ENCODE assay signal across 8 mouse cellular contexts in genomic region chr7:102208806-102209363, GRCm38 (mm10). TPM values are rescaled to one million over a fixed set of nuclear protein-coding genes. Genes with fewer than 3 reads are reported as not detected.
DNase-seq lines count a peak whose midpoint lies in the region; ATAC-seq and TF ChIP-seq lines count a peak whose summit lies in the region.

No protein-coding gene starts in this region.

- WGBS in kidney, postnatal 0 days: 53% methylated on average over 4 of the region's 4 CpGs
- WGBS in embryonic facial prominence, embryonic 10.5 days: 56% methylated on average over 4 of the region's 4 CpGs
- 59% methylated on average over 4 of the region's 4 CpGs for WGBS in hindbrain, postnatal 0 days
- 62% methylated on average over 4 of the region's 4 CpGs for WGBS in midbrain, postnatal 0 days

- H3K27ac ChIP-seq in kidney, postnatal 0 days: no peak overlapping the region
- H3K27ac ChIP-seq in embryonic facial prominence, embryonic 10.5 days (replicated peaks): peak overlapping the region; percentile 94
- no peak overlapping the region; the same call in 1 of the 2 replicates for H3K27ac ChIP-seq in hindbrain, postnatal 0 days
- peak overlapping the region; percentile 94 for H3K27ac ChIP-seq in midbrain, postnatal 0 days (ENCODE audit: low read depth, low read length)

- peak overlapping the region; percentile 88 for H3K4me3 ChIP-seq in kidney, postnatal 0 days (replicated peaks; ENCODE audit: low read depth, low read length)
- peak overlapping the region; percentile 79 for H3K4me3 ChIP-seq in embryonic facial prominence, embryonic 10.5 days
- peak overlapping the region; percentile 78 for H3K4me3 ChIP-seq in hindbrain, postnatal 0 days (ENCODE audit: low read length)
- H3K4me3 ChIP-seq in midbrain, postnatal 0 days (ENCODE audit: low read depth, low read length): peak overlapping the region; percentile 61

- TF ChIP-seq CTCF in kidney, postnatal 0 days (IDR thresholded peaks at IDR 0.05; ENCODE audit: low read depth): no peak
- TF ChIP-seq CTCF in hindbrain, postnatal 0 days (IDR thresholded peaks at IDR 0.05; ENCODE audit: low read depth): no peak
- TF ChIP-seq CTCF in midbrain, postnatal 0 days (IDR thresholded peaks at IDR 0.05): no peak

- ATAC-seq in kidney, postnatal 0 days (replicated peaks; ENCODE audit: low FRiP score, low read depth): no peak
- no peak for ATAC-seq in hindbrain, postnatal 0 days
- ATAC-seq in midbrain, postnatal 0 days (ENCODE audit: low FRiP score): no peak

- H3K4me1 ChIP-seq in kidney, postnatal 0 days (replicated peaks; ENCODE audit: insufficient read depth, low read length): peaks cover 5% of the 10 kb centered on the region; the same call in 1 of the 2 replicates
- peaks cover 21% of the 10 kb centered on the region for H3K4me1 ChIP-seq in embryonic facial prominence, embryonic 10.5 days
- peaks cover 3% of the 10 kb centered on the region; the same call in 1 of the 2 replicates for H3K4me1 ChIP-seq in hindbrain, postnatal 0 days (ENCODE audit: insufficient read depth, low read length)
- peaks cover 10% of the 10 kb centered on the region for H3K4me1 ChIP-seq in midbrain, postnatal 0 days (ENCODE audit: insufficient read depth, low read length)

- H3K36me3 ChIP-seq in kidney, postnatal 0 days (ENCODE audit: insufficient read depth, low read length): no peaks in the 10 kb centered on the region
- peaks cover 18% of the 10 kb centered on the region for H3K36me3 ChIP-seq in embryonic facial prominence, embryonic 10.5 days (replicated peaks)
- no peaks in the 10 kb centered on the region for H3K36me3 ChIP-seq in hindbrain, postnatal 0 days (ENCODE audit: insufficient read depth, low read length)
- H3K36me3 ChIP-seq in midbrain, postnatal 0 days (ENCODE audit: insufficient read depth, low read length): no peaks in the 10 kb centered on the region

- peak overlapping the region; percentile 79; the same call in 1 of the 2 replicates for H3K9ac ChIP-seq in kidney, postnatal 0 days (ENCODE audit: low read depth, low read length)
- H3K9ac ChIP-seq in hindbrain, postnatal 0 days (replicated peaks; ENCODE audit: low read length): peak overlapping the region; percentile 79
- H3K9ac ChIP-seq in midbrain, postnatal 0 days (replicated peaks; ENCODE audit: low read length, poor library complexity, severe bottlenecking): peak overlapping the region; percentile 64

- no peaks in the 10 kb centered on the region for H3K9me3 ChIP-seq in kidney, postnatal 0 days (replicated peaks; ENCODE audit: low read length)
- no peaks in the 10 kb centered on the region for H3K9me3 ChIP-seq in embryonic facial prominence, embryonic 10.5 days
- no peaks in the 10 kb centered on the region for H3K9me3 ChIP-seq in hindbrain, postnatal 0 days (ENCODE audit: low read length)
- H3K9me3 ChIP-seq in midbrain, postnatal 0 days (ENCODE audit: low read length): no peaks in the 10 kb centered on the region

- H3K4me2 ChIP-seq in kidney, postnatal 0 days (ENCODE audit: low read length): peak overlapping the region; percentile 68
- H3K4me2 ChIP-seq in hindbrain, postnatal 0 days (ENCODE audit: low read depth, low read length): peak overlapping the region; percentile 87
- H3K4me2 ChIP-seq in midbrain, postnatal 0 days (ENCODE audit: low read depth, low read length, poor library complexity, severe bottlenecking): peak overlapping the region; percentile 72

- no peak for DNase-seq in kidney, postnatal 0 days (ENCODE audit: low spot score)
- DNase-seq in kidney, postnatal 14 days: no peak
- DNase-seq in embryonic facial prominence, embryonic 10.5 days (ENCODE audit: low spot score): no peak
- DNase-seq in hindbrain, postnatal 0 days (ENCODE audit: low spot score): no peak
- DNase-seq in midbrain, postnatal 0 days (ENCODE audit: low spot score): no peak
- no peak for DNase-seq in layer of hippocampus, adult 9-10 months (ENCODE audit: low spot score)
- no peak for DNase-seq in adipocyte (ENCODE audit: low spot score)
- DNase-seq in thymus, postnatal 0 days (ENCODE audit: low spot score): no peak

- H3K27me3 ChIP-seq in kidney, postnatal 0 days (ENCODE audit: insufficient read depth, low read length): no peaks in the 10 kb centered on the region
- H3K27me3 ChIP-seq in embryonic facial prominence, embryonic 10.5 days (replicated peaks; ENCODE audit: low read depth, poor library complexity, severe bottlenecking): no peaks in the 10 kb centered on the region
- H3K27me3 ChIP-seq in hindbrain, postnatal 0 days (ENCODE audit: insufficient read depth, low read length): no peaks in the 10 kb centered on the region
- H3K27me3 ChIP-seq in midbrain, postnatal 0 days (ENCODE audit: insufficient read depth, low read length): no peaks in the 10 kb centered on the region

RNA-seq across cellular contexts. Expression of gene Nup98, which starts 1.1 kb away (rescaled TPM):
- polyA plus RNA-seq in kidney, postnatal 0 days (2015; fragmentation: Nextera tagmentation; extraction: Ambion mirVana): 19.1 and 21.1 TPM in 2 replicates
- 48.2 and 50.6 TPM in 2 replicates for polyA plus RNA-seq in embryonic facial prominence, embryonic 10.5 days (2016; fragmentation: Nextera tagmentation; extraction: Ambion mirVana)
- 33.9 and 37.1 TPM in 2 replicates for total RNA-seq in hindbrain, postnatal 0 days (2014; rRNA removed)
- 11.0 and 11.2 TPM in 2 replicates for polyA plus RNA-seq in hindbrain, postnatal 0 days (2015; fragmentation: Nextera tagmentation; extraction: Ambion mirVana)
- 36.3 and 39.5 TPM in 2 replicates for total RNA-seq in midbrain, postnatal 0 days (2014; rRNA removed)
- polyA plus RNA-seq in midbrain, postnatal 0 days (2015; fragmentation: Nextera tagmentation; extraction: Ambion mirVana): 10.0 and 10.2 TPM in 2 replicates
- polyA plus RNA-seq in thymus, postnatal 0 days (2015; fragmentation: Nextera tagmentation; extraction: Ambion mirVana): 21.1 and 24.3 TPM in 2 replicates

RNA-seq across cellular contexts. Expression of gene Pgap2, which starts 1.1 kb away (rescaled TPM):
- 65.8 and 66.8 TPM in 2 replicates for polyA plus RNA-seq in kidney, postnatal 0 days (2015; fragmentation: Nextera tagmentation; extraction: Ambion mirVana)
- 61.3 and 62.4 TPM in 2 replicates for polyA plus RNA-seq in embryonic facial prominence, embryonic 10.5 days (2016; fragmentation: Nextera tagmentation; extraction: Ambion mirVana)
- 50.0 and 73.0 TPM in 2 replicates for total RNA-seq in hindbrain, postnatal 0 days (2014; rRNA removed)
- 59.3 and 61.7 TPM in 2 replicates for polyA plus RNA-seq in hindbrain, postnatal 0 days (2015; fragmentation: Nextera tagmentation; extraction: Ambion mirVana)
- total RNA-seq in midbrain, postnatal 0 days (2014; rRNA removed): 56.6 TPM in 2 replicates
- 51.7 and 54.9 TPM in 2 replicates for polyA plus RNA-seq in midbrain, postnatal 0 days (2015; fragmentation: Nextera tagmentation; extraction: Ambion mirVana)
- polyA plus RNA-seq in thymus, postnatal 0 days (2015; fragmentation: Nextera tagmentation; extraction: Ambion mirVana): 54.3 and 59.6 TPM in 2 replicates

RNA-seq across cellular contexts. Expression of gene Rhog, which starts 47.0 kb away (rescaled TPM):
- polyA plus RNA-seq in kidney, postnatal 0 days (2015; fragmentation: Nextera tagmentation; extraction: Ambion mirVana): 50.6 and 52.1 TPM in 2 replicates
- polyA plus RNA-seq in embryonic facial prominence, embryonic 10.5 days (2016; fragmentation: Nextera tagmentation; extraction: Ambion mirVana): 42.5 and 48.4 TPM in 2 replicates
- 12.8 and 17.0 TPM in 2 replicates for total RNA-seq in hindbrain, postnatal 0 days (2014; rRNA removed)
- 22.1 and 22.6 TPM in 2 replicates for polyA plus RNA-seq in hindbrain, postnatal 0 days (2015; fragmentation: Nextera tagmentation; extraction: Ambion mirVana)
- 11.0 and 11.3 TPM in 2 replicates for total RNA-seq in midbrain, postnatal 0 days (2014; rRNA removed)
- 15.8 and 17.2 TPM in 2 replicates for polyA plus RNA-seq in midbrain, postnatal 0 days (2015; fragmentation: Nextera tagmentation; extraction: Ambion mirVana)
- polyA plus RNA-seq in thymus, postnatal 0 days (2015; fragmentation: Nextera tagmentation; extraction: Ambion mirVana): 184 and 188 TPM in 2 replicates

RNA-seq across cellular contexts. Expression of gene Stim1, which starts 58.7 kb away (rescaled TPM):
- polyA plus RNA-seq in kidney, postnatal 0 days (2015; fragmentation: Nextera tagmentation; extraction: Ambion mirVana): 9.7 and 10.3 TPM in 2 replicates
- polyA plus RNA-seq in embryonic facial prominence, embryonic 10.5 days (2016; fragmentation: Nextera tagmentation; extraction: Ambion mirVana): 13.0 and 14.6 TPM in 2 replicates
- total RNA-seq in hindbrain, postnatal 0 days (2014; rRNA removed): 32.9 and 34.6 TPM in 2 replicates
- 17.5 and 17.9 TPM in 2 replicates for polyA plus RNA-seq in hindbrain, postnatal 0 days (2015; fragmentation: Nextera tagmentation; extraction: Ambion mirVana)
- 26.6 and 30.7 TPM in 2 replicates for total RNA-seq in midbrain, postnatal 0 days (2014; rRNA removed)
- 15.4 and 17.1 TPM in 2 replicates for polyA plus RNA-seq in midbrain, postnatal 0 days (2015; fragmentation: Nextera tagmentation; extraction: Ambion mirVana)
- polyA plus RNA-seq in thymus, postnatal 0 days (2015; fragmentation: Nextera tagmentation; extraction: Ambion mirVana): 37.5 and 42.1 TPM in 2 replicates

Comparison
In these comparisons a context has a peak if more than half of its experiments do, and no peak if none do; other contexts are left out.
1. H3K27ac ChIP-seq: peak in embryonic facial prominence, embryonic 10.5 days (single experiment) and midbrain, postnatal 0 days (single experiment); none in kidney, postnatal 0 days (single experiment) and hindbrain, postnatal 0 days (single experiment).
2. Peak in every context shown above with its lines, with median percentiles within 50 percentile points of each other: H3K4me2 ChIP-seq, H3K4me3 ChIP-seq and H3K9ac ChIP-seq.